Mouse (Mus musculus) stomach, postnatal 0 days (tissue): ENCODE data around the gene Tpk1. TPM values are rescaled to one million over a fixed set of nuclear protein-coding genes. Genes with fewer than 3 reads are reported as not detected.

Experiments
- ATAC-seq: fragments of 200-750 bp; cut with Nextera tagmentation; 2 replicates; pipeline ENCODE4 v1.8.0; 2017; ENCODE audit not compliant: low FRiP score, low TSS enrichment
- DNase-seq: peaks from one replicate; pipeline ENCODE4 v3.0.0-alpha.2; 2016; ENCODE audit warnings: low spot score
- H3K27ac ChIP-seq: fragments of 300-500 bp; sonication (generic); replicated peaks from 2 replicates; pipeline ENCODE4 v1.5.1; 2014; ENCODE audit warnings: mild to moderate bottlenecking, control low read depth
- H3K27me3 ChIP-seq: fragments of 300-500 bp; sonication (generic); 2 replicates; pipeline ENCODE4 v1.6.1; 2014; ENCODE audit warnings: low read length; ENCODE audit not compliant: control insufficient read depth, insufficient read depth
- H3K36me3 ChIP-seq: fragments of 300-500 bp; sonication (generic); 2 replicates; pipeline ENCODE4 v1.6.1; 2014; ENCODE audit warnings: low read length, mixed read lengths; ENCODE audit not compliant: control insufficient read depth, insufficient read depth
- H3K4me1 ChIP-seq: fragments of 300-500 bp; sonication (generic); replicated peaks from 2 replicates; pipeline ENCODE4 v1.6.1; 2014; ENCODE audit warnings: antibody characterized with exemption; ENCODE audit not compliant: control insufficient read depth, insufficient read depth
- H3K4me2 ChIP-seq: fragments of 300-500 bp; sonication (generic); replicated peaks from 2 replicates; pipeline ENCODE4 v1.6.1; 2014; ENCODE audit warnings: low read depth, mild to moderate bottlenecking, control low read depth, moderate library complexity
- H3K4me3 ChIP-seq: fragments of 300-500 bp; sonication (generic); 2 replicates; pipeline ENCODE4 v1.5.1; 2014; ENCODE audit warnings: low read depth, low read length, control low read depth
- H3K9ac ChIP-seq: fragments of 300-500 bp; sonication (generic); 2 replicates; pipeline ENCODE4 v1.6.1; 2014; ENCODE audit warnings: mild to moderate bottlenecking, low read length, control low read depth, mixed read lengths
- H3K9me3 ChIP-seq: fragments of 300-500 bp; sonication (generic); 2 replicates; pipeline ENCODE4 v1.6.1; 2016; ENCODE audit warnings: low read length; ENCODE audit not compliant: control insufficient read depth
- CTCF ChIP-seq: IDR thresholded peaks from 2 replicates; pipeline ENCODE4 v1.5.1; 2016; ENCODE audit warnings: antibody characterized with exemption, low read depth, mild to moderate bottlenecking, moderate library complexity
- EP300 ChIP-seq: optimal IDR thresholded peaks from 2 replicates; pipeline ENCODE3; 2016; ENCODE audit warnings: antibody characterized with exemption
- WGBS: fragments of 180-500 bp; shearing (Covaris S2); extraction: QIAGEN DNeasy Blood & Tissue Kit; methylation state at CpG from one replicate; pipeline ENCODE4 v1.1.7; 2014; 5-methylcytosine and 5-hydroxymethylcytosine counted together
- polyA plus RNA-seq: library from polyadenylated mRNA; unstranded; fragments of >200 nt; fragmentation: Nextera tagmentation; extraction: Ambion mirVana; gene quantifications from 2 replicates; pipeline ENCODE4 v1.2.1, GENCODE M21; 2015

The Tpk1 gene
- polyA plus RNA-seq, 1 experiment from 2014 or later, result 21.4 TPM

GRCm38 (mm10) chr6:43645674-43646073 lies 20.4 kb downstream of the Tpk1 start:
- ATAC-seq (no peak), DNase-seq (no peak)
- H3K27ac ChIP-seq, result no peak overlapping the region
- H3K27me3 ChIP-seq, result no peaks in the 10 kb centered on the region
- WGBS, result 79% methylated on average over 2 of the region's 2 CpGs
- no peaks in the 10 kb centered on the region for H3K36me3 ChIP-seq
- H3K4me3 ChIP-seq, result no peak overlapping the region
- no peaks in the 10 kb centered on the region for H3K9me3 ChIP-seq
- TF ChIP-seq EP300 (no peak), CTCF (no peak)
- no peak overlapping the region for H3K4me2 ChIP-seq
- H3K4me1 ChIP-seq, result no peaks in the 10 kb centered on the region
- no peak overlapping the region for H3K9ac ChIP-seq

- WGBS, result 84% methylated on average over 1 of the region's 1 CpGs
- H3K9ac ChIP-seq, result no peak overlapping the region
These were observed 21.0 kb downstream of the Tpk1 start for GRCm38 (mm10) chr6:43645105-43645504.

DNA sequence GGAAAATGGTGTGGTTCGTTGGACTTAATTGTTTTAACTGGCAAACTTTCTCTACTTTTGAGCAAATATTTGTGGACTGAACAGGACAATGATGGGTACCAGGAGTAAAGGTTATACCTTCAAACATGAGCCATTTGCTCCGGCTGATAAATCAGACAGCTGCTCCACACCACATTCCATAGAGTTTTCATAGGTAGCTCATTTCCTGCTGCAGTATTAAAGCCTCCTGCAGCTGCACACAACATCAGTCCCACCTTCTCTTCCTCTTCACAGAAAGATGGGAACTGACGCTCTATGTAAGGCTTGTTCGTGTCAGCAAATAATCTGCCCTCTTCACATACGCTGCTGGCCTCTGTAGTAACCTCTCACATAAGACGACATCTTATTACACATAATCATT lies 22.4 kb downstream of the Tpk1 start:
- Histone ChIP-seq H3K9me3 (no peaks in the 10 kb centered on the region), H3K4me2 (no peak overlapping the region), H3K4me3 (no peak overlapping the region), H3K36me3 (no peaks in the 10 kb centered on the region), H3K27me3 (no peaks in the 10 kb centered on the region), H3K27ac (no peak overlapping the region), H3K9ac (no peak overlapping the region), H3K4me1 (no peaks in the 10 kb centered on the region)
- DNase-seq, result no peak
- ATAC-seq, result no peak
- TF ChIP-seq CTCF (no peak), EP300 (no peak)
- WGBS, result 64% methylated on average over 6 of the region's 6 CpGs

More at GRCm38 (mm10) chr6:43645105-43645504, 21.0 kb downstream of the Tpk1 start:
- H3K4me2 ChIP-seq, result no peak overlapping the region
- H3K27me3 ChIP-seq, result no peaks in the 10 kb centered on the region
- TF ChIP-seq EP300 (no peak), CTCF (no peak)
- no peak overlapping the region for H3K4me3 ChIP-seq
- no peaks in the 10 kb centered on the region for H3K36me3 ChIP-seq
- no peaks in the 10 kb centered on the region for H3K9me3 ChIP-seq
- no peak overlapping the region for H3K27ac ChIP-seq
- no peaks in the 10 kb centered on the region for H3K4me1 ChIP-seq
- DNase-seq, result no peak
- ATAC-seq, result no peak

- Histone ChIP-seq H3K27ac (no peak overlapping the region), H3K4me3 (no peak overlapping the region), H3K36me3 (no peaks in the 10 kb centered on the region), H3K4me2 (no peak overlapping the region), H3K9ac (no peak overlapping the region), H3K9me3 (no peaks in the 10 kb centered on the region), H3K27me3 (no peaks in the 10 kb centered on the region), H3K4me1 (no peaks in the 10 kb centered on the region)
- DNase-seq (no peak), ATAC-seq (no peak)
- TF ChIP-seq CTCF (no peak), EP300 (no peak)
- 38% methylated on average over 5 of the region's 5 CpGs for WGBS
These were observed 23.7 kb downstream of the Tpk1 start for GRCm38 (mm10) chr6:43642375-43642774.

DNA sequence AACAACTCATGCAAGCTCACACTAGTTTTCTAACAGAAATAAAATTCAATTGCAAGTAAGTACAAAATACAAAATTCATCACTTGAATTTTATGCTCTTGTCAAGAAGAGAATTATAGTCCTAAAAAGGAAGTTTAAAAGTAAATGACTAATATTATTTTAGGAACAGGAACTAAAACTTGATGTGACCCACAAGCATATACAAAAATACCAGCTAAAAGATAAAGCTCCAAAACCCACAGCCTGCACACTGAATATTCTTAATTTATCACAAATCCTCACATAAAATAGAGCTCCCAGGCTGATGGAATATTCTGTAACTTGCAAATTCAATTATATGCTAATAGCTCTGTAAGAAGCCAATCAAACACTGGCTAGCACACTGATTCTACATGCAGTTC lies 25.5 kb downstream of the Tpk1 start:
- DNase-seq, result no peak
- no peak overlapping the region for H3K27ac ChIP-seq
- H3K4me3 ChIP-seq, result no peak overlapping the region
- H3K9me3 ChIP-seq, result no peaks in the 10 kb centered on the region
- H3K4me1 ChIP-seq, result no peaks in the 10 kb centered on the region
- no peak overlapping the region for H3K9ac ChIP-seq
- TF ChIP-seq CTCF, result no peak
- no peak for TF ChIP-seq EP300
- H3K27me3 ChIP-seq, result no peaks in the 10 kb centered on the region
- H3K4me2 ChIP-seq, result no peak overlapping the region
- no peak for ATAC-seq
- no peaks in the 10 kb centered on the region for H3K36me3 ChIP-seq

DNA sequence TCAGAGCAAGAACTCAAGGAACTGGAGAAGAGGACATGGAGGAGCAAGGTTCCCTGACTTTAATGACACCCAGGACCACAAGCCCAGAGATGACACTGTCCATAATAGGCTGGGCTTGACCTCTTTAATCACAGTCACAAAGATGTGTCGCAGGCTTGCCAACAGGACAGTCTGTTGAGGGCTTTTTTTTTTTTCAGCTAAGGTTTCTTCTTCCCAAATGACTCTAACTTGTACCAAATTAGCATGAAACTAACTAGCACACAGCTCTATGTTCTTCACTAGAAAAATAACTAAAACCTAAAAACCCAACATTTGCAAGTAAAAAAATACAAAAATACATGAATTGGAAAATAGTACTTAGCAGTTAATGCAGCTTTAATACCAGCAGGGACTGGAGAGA lies 27.2 kb downstream of the Tpk1 start:
- Histone ChIP-seq H3K9ac (no peak overlapping the region), H3K4me1 (no peaks in the 10 kb centered on the region), H3K27ac (no peak overlapping the region), H3K27me3 (no peaks in the 10 kb centered on the region), H3K4me3 (no peak overlapping the region), H3K9me3 (no peaks in the 10 kb centered on the region), H3K36me3 (no peaks in the 10 kb centered on the region), H3K4me2 (no peak overlapping the region)
- TF ChIP-seq EP300 (no peak), CTCF (no peak)
- WGBS, result 88% methylated on average over 1 of the region's 1 CpGs
- ATAC-seq, result no peak
- no peak for DNase-seq
